Mouse (Mus musculus): ENCODE data around the gene Npepl1. TPM values are rescaled to one million over a fixed set of nuclear protein-coding genes. Genes with fewer than 3 reads are reported as not detected.

The Npepl1 gene
- polyA plus RNA-seq, 1 experiment from 2014 or later = 56.5 TPM

- Histone ChIP-seq H3K9ac (no peak overlapping the region), H3K9me3 (ENCODE audit: low read depth, low read length) (no peaks in the 10 kb centered on the region), H3K4me1 (ENCODE audit: insufficient read depth) (peaks cover 1% of the 10 kb centered on the region; the same call in 1 of the 2 replicates), H3K4me2 (no peak overlapping the region), H3K4me3 (ENCODE audit: low read depth, low read length) (no peak overlapping the region), H3K27ac (ENCODE audit: low read depth) (no peak overlapping the region), H3K36me3 (ENCODE audit: insufficient read depth) (peaks cover 77% of the 10 kb centered on the region), H3K27me3 (ENCODE audit: insufficient read depth, low read length) (no peaks in the 10 kb centered on the region)
- WGBS = 73% methylated on average over 12 of the region's 12 CpGs
- no peak for TF ChIP-seq CTCF (IDR thresholded peaks at IDR 0.05; ENCODE audit: low read depth)
- no peak for DNase-seq
- ATAC-seq (ENCODE audit: insufficient read depth) = peak; percentile 21; the same call in 1 of the 2 replicates
These were observed 11.3 kb downstream of the Npepl1 start for GRCm38 (mm10) chr2:174121411-174121947.

- no peaks in the 10 kb centered on the region for H3K9me3 ChIP-seq (ENCODE audit: low read depth, low read length)
- H3K4me2 ChIP-seq = no peak overlapping the region
- DNase-seq (no peak), ATAC-seq (ENCODE audit: insufficient read depth) (no peak)
- H3K36me3 ChIP-seq (ENCODE audit: insufficient read depth) = peaks cover 70% of the 10 kb centered on the region
- H3K27me3 ChIP-seq (ENCODE audit: insufficient read depth, low read length) = no peaks in the 10 kb centered on the region
- no peak overlapping the region for H3K4me3 ChIP-seq (ENCODE audit: low read depth, low read length)
- no peak for TF ChIP-seq CTCF (IDR thresholded peaks at IDR 0.05; ENCODE audit: low read depth)
- H3K4me1 ChIP-seq (ENCODE audit: insufficient read depth) = peaks cover 8% of the 10 kb centered on the region; the same call in 1 of the 2 replicates
- H3K9ac ChIP-seq = no peak overlapping the region
- WGBS = 76% methylated on average over 2 of the region's 2 CpGs
- H3K27ac ChIP-seq (ENCODE audit: low read depth) = no peak overlapping the region
These were observed 12.2 kb downstream of the Npepl1 start for GRCm38 (mm10) chr2:174122331-174122730.

GRCm38 (mm10) chr2:174123731-174124130, 13.6 kb downstream of the Npepl1 start:
- TF ChIP-seq CTCF (IDR thresholded peaks at IDR 0.05; ENCODE audit: low read depth) = no peak
- H3K27me3 ChIP-seq (ENCODE audit: insufficient read depth, low read length) = no peaks in the 10 kb centered on the region
- DNase-seq = no peak
- H3K4me2 ChIP-seq = no peak overlapping the region
- no peak overlapping the region for H3K4me3 ChIP-seq (ENCODE audit: low read depth, low read length)
- peaks cover 10% of the 10 kb centered on the region; the same call in 1 of the 2 replicates for H3K4me1 ChIP-seq (ENCODE audit: insufficient read depth)
- no peak for ATAC-seq (ENCODE audit: insufficient read depth)
- no peak overlapping the region for H3K27ac ChIP-seq (ENCODE audit: low read depth)
- WGBS = 91% methylated on average over 3 of the region's 3 CpGs
- no peaks in the 10 kb centered on the region for H3K9me3 ChIP-seq (ENCODE audit: low read depth, low read length)
- peaks cover 59% of the 10 kb centered on the region for H3K36me3 ChIP-seq (ENCODE audit: insufficient read depth)
- H3K9ac ChIP-seq = no peak overlapping the region

- Histone ChIP-seq H3K36me3 (ENCODE audit: insufficient read depth) (peaks cover 30% of the 10 kb centered on the region; the same call in 1 of the 2 replicates), H3K27me3 (ENCODE audit: insufficient read depth, low read length) (no peaks in the 10 kb centered on the region), H3K27ac (ENCODE audit: low read depth) (no peak overlapping the region), H3K4me2 (peak overlapping the region; percentile 38), H3K9ac (no peak overlapping the region), H3K4me1 (ENCODE audit: insufficient read depth) (peaks cover 10% of the 10 kb centered on the region; the same call in 1 of the 2 replicates), H3K9me3 (ENCODE audit: low read depth, low read length) (no peaks in the 10 kb centered on the region), H3K4me3 (ENCODE audit: low read depth, low read length) (no peak overlapping the region)
- DNase-seq = peak; percentile 86
- peak; percentile 72 for ATAC-seq (ENCODE audit: insufficient read depth)
- 9% methylated on average over 21 of the region's 21 CpGs for WGBS
- no peak for TF ChIP-seq CTCF (IDR thresholded peaks at IDR 0.05; ENCODE audit: low read depth)
These were observed 16.6 kb downstream of the Npepl1 start for GRCm38 (mm10) chr2:174126522-174127375.

DNA sequence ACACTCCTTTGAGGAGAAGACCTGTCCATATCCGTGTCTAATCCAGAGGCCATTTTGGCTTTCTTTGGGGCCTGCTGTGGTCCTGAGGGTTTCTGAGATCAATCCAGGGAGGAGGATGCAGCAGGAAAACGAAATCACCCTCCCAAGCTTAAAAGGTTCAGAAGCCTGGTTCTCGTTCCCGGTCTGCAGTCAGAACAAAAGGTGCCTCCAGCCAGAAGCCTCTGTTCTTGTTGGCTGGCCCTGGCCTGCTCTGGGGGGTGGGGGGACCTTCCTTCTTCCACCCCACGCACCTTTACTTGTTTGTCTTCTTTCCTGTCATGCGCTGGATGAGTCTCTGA, 17.2 kb downstream of the Npepl1 start:
- Histone ChIP-seq H3K27me3 (ENCODE audit: insufficient read depth, low read length) (no peaks in the 10 kb centered on the region), H3K36me3 (ENCODE audit: insufficient read depth) (peaks cover 24% of the 10 kb centered on the region; the same call in 1 of the 2 replicates), H3K4me3 (ENCODE audit: low read depth, low read length) (no peak overlapping the region), H3K9ac (no peak overlapping the region), H3K27ac (ENCODE audit: low read depth) (no peak overlapping the region), H3K4me2 (peak overlapping the region; percentile 38), H3K9me3 (ENCODE audit: low read depth, low read length) (no peaks in the 10 kb centered on the region), H3K4me1 (ENCODE audit: insufficient read depth) (peaks cover 10% of the 10 kb centered on the region; the same call in 1 of the 2 replicates)
- no peak for DNase-seq
- WGBS = 38% methylated on average over 6 of the region's 6 CpGs
- TF ChIP-seq CTCF (IDR thresholded peaks at IDR 0.05; ENCODE audit: low read depth) = no peak
- ATAC-seq (ENCODE audit: insufficient read depth) = peak; percentile 10; the same call in 1 of the 2 replicates

- no peaks in the 10 kb centered on the region for H3K9me3 ChIP-seq (ENCODE audit: low read depth, low read length)
- no peak overlapping the region for H3K4me2 ChIP-seq
- H3K36me3 ChIP-seq (ENCODE audit: insufficient read depth) = peaks cover 9% of the 10 kb centered on the region; the same call in 1 of the 2 replicates
- H3K27ac ChIP-seq (ENCODE audit: low read depth) = no peak overlapping the region
- no peaks in the 10 kb centered on the region for H3K27me3 ChIP-seq (ENCODE audit: insufficient read depth, low read length)
- WGBS = 83% methylated on average over 6 of the region's 6 CpGs
- peaks cover 10% of the 10 kb centered on the region; the same call in 1 of the 2 replicates for H3K4me1 ChIP-seq (ENCODE audit: insufficient read depth)
- H3K9ac ChIP-seq = no peak overlapping the region
- no peak for ATAC-seq (ENCODE audit: insufficient read depth)
- no peak for DNase-seq
- no peak overlapping the region for H3K4me3 ChIP-seq (ENCODE audit: low read depth, low read length)
- TF ChIP-seq CTCF (IDR thresholded peaks at IDR 0.05; ENCODE audit: low read depth) = no peak
These were observed 18.8 kb downstream of the Npepl1 start for GRCm38 (mm10) chr2:174128926-174129325.

DNA sequence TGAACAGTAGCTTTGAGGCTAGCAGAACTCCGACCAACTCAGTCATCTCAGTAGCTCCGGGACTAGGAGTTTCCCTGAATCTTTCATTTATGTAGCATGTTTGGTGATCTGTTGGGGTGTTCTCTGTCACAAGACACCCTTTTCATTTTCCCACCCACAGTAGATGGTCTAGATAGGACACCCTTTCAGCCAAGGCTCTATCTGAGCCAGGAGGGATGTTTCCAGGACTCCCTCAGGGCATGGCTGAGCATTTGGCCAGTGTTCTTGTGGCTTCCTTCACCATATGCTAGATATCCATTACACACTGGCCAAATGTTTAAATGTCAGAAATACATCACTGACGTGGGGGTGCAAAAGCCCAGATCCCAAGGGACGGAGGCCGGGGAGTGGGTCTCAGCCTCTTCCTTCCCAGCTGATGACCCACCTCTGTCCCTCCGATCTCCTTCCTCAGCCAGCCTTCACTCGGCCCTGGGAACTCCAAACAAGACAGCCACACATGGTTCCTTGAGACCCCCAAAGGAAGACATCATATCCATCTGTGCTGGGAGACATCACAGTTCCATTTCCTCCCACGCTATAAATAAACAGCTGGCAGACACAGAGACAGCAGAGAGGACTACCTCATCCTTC, 20.4 kb downstream of the Npepl1 start:
- Histone ChIP-seq H3K4me3 (ENCODE audit: low read depth, low read length) (no peak overlapping the region), H3K9me3 (ENCODE audit: low read depth, low read length) (no peaks in the 10 kb centered on the region), H3K27me3 (ENCODE audit: insufficient read depth, low read length) (no peaks in the 10 kb centered on the region), H3K36me3 (ENCODE audit: insufficient read depth) (no peaks in the 10 kb centered on the region), H3K4me2 (no peak overlapping the region), H3K9ac (no peak overlapping the region), H3K4me1 (ENCODE audit: insufficient read depth) (peaks cover 10% of the 10 kb centered on the region; the same call in 1 of the 2 replicates), H3K27ac (ENCODE audit: low read depth) (peak overlapping the region; percentile 60; the same call in 1 of the 2 replicates)
- WGBS = 46% methylated on average over 8 of the region's 8 CpGs
- DNase-seq = peak; percentile 72
- TF ChIP-seq CTCF (IDR thresholded peaks at IDR 0.05; ENCODE audit: low read depth) = no peak
- peak; percentile 75 for ATAC-seq (ENCODE audit: insufficient read depth)
